Mouse (Mus musculus): ENCODE data around the gene Btg2. TPM values are rescaled to one million over a fixed set of nuclear protein-coding genes. Genes with fewer than 3 reads are reported as not detected.

Btg2 gene
- polyA plus RNA-seq, 1 experiment from 2014 or later, result 115 TPM

DNA sequence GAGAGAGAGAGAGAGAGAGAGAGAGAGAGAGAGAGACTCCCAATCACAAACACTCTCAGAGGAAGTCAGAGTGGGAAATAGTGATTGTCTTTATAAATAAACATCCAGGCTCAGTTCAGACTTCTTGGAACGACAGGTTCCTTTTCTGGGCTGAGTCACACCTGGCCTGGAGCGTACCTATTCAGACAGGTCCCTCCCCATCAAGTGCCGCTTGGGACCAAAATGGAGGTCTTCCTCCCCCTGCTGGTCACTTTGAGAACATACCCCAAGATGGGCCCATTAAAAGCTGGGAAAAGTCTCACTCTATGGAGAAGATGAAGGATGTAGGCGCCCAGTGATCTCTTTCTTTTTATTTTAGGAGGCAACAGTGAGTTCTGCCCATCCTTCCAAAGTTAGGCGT lies 27.8 kb upstream of the Btg2 start:
- ATAC-seq (ENCODE audit: borderline replicate concordance, extremely low read depth, low FRiP score, low TSS enrichment), result no peak; the same call in 1 of the 2 replicates
- WGBS, result 3% methylated on average over 5 of the region's 5 CpGs
- H3K9ac ChIP-seq, result no peak overlapping the region
- H3K27ac ChIP-seq, result 0 out of 2 replicates have a peak overlapping the region, but pooled peaks have one; percentile 25
- H3K36me3 ChIP-seq, result no peaks in the 10 kb centered on the region
- no peaks in the 10 kb centered on the region for H3K27me3 ChIP-seq
- no peaks in the 10 kb centered on the region for H3K9me3 ChIP-seq
- H3K4me3 ChIP-seq, result no peak overlapping the region
- peaks cover 12% of the 10 kb centered on the region for H3K4me1 ChIP-seq
- no peak overlapping the region for H3K4me2 ChIP-seq

DNA sequence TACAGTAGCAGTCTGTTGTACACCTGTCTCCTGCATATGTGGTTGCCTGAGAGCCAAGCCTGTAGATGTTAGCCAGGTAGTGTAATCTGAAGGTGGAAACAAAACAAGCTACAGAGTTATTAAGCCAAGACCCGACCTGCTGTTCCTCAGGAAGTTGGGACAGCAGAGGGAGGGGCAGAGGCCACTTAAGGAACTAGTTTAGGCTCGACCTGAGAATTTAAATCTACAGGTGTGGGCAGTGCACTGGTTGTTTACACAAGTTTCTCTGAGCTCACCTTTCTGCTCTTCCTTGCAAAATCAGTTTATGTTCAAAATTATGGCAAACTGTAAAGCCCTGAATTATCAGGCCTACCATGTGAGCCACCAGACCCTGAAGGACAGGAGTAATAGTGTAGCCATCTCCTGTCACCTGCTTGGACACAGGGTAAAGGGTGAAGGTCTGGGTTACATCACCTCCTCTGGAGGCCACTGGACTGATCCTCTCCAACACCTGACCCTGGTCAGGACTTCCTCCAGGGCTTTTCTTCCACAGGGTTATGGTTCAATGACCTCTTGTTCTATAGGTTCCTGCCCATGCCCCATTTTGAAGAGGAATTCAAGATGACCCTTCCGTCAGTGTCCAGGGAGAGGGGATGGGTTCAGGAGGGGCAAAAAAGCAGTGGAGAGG lies 27.0 kb upstream of the Btg2 start:
- no peak overlapping the region for H3K4me2 ChIP-seq
- ATAC-seq (ENCODE audit: borderline replicate concordance, extremely low read depth, low FRiP score, low TSS enrichment), result no peak

DNA sequence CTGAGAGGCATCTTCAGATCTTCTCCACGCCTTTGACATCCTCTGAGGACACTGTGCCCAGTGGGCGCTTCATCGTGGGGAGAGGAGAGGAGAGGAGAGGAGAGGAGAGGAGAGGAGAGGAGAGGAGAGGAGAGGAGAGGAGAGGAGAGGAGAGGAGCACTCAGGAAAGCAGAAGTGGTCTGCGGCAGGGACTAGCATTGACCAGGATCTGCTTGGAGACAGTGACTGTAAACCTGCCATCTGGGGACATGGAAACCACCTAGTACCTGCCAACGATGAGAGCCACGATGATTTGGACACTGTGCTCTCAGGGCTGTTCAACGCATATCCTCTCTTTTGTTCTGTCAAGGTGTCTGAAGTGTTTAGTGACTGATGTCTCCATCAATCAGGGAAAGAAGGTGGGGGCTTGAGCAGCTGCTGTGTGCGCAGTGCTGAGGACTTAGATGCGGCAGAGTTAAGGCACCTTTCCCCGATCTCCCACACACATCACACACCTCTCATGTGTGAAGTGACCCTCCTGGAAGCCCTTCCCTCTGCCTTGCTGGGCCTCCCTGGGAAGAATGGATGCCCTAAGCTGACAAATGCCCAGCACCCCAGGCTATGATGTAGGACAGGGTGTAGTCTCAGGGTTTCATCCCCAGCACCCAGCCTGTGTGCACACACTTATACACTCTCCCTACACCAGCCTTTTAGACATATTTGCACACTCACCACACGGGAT lies 26.3 kb upstream of the Btg2 start:
- WGBS, result 48% methylated on average over 11 of the region's 11 CpGs
- peak overlapping the region; percentile 22; the same call in 1 of the 2 replicates for H3K27ac ChIP-seq
- ATAC-seq (ENCODE audit: borderline replicate concordance, extremely low read depth, low FRiP score, low TSS enrichment), result no peak

More for the DNA sequence above, 27.0 kb upstream of the Btg2 start:
- Histone ChIP-seq H3K4me1 (peaks cover 12% of the 10 kb centered on the region), H3K27me3 (no peaks in the 10 kb centered on the region), H3K4me3 (no peak overlapping the region), H3K9ac (no peak overlapping the region), H3K9me3 (no peaks in the 10 kb centered on the region), H3K27ac (peak overlapping the region; percentile 25; the same call in 1 of the 2 replicates), H3K36me3 (no peaks in the 10 kb centered on the region)
- 42% methylated on average over 3 of the region's 3 CpGs for WGBS

DNA sequence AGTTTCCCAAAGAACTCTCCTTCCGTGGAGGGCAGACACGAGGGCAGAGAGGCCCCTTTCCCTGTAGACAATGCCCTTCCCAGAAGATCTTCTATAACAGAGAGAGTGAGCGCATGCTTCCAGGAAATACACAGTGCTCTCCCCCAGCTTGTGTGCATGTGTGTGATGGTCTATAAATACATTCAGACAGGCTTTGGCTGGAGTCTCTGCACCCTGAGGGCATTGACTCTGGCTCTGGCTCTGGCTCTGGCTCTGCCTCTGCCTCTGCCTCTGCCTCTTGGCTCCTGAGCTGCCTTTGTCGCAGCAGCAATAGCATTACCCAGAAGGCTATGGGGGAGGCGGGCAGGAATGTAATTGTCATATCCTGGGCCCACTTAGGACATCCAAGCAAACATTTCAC lies 24.9 kb upstream of the Btg2 start:
- Histone ChIP-seq H3K9me3 (no peaks in the 10 kb centered on the region), H3K9ac (no peak overlapping the region), H3K36me3 (no peaks in the 10 kb centered on the region), H3K27ac (no peak overlapping the region), H3K4me2 (no peak overlapping the region), H3K4me1 (peaks cover 25% of the 10 kb centered on the region), H3K27me3 (no peaks in the 10 kb centered on the region), H3K4me3 (no peak overlapping the region)
- 57% methylated on average over 5 of the region's 5 CpGs for WGBS
- ATAC-seq (ENCODE audit: borderline replicate concordance, extremely low read depth, low FRiP score, low TSS enrichment), result no peak

More for the DNA sequence above, 26.3 kb upstream of the Btg2 start:
- H3K36me3 ChIP-seq, result no peaks in the 10 kb centered on the region
- H3K9ac ChIP-seq, result no peak overlapping the region
- H3K4me3 ChIP-seq, result no peak overlapping the region
- H3K27me3 ChIP-seq, result no peaks in the 10 kb centered on the region
- H3K4me2 ChIP-seq, result no peak overlapping the region
- no peaks in the 10 kb centered on the region for H3K9me3 ChIP-seq
- H3K4me1 ChIP-seq, result peaks cover 15% of the 10 kb centered on the region

DNA sequence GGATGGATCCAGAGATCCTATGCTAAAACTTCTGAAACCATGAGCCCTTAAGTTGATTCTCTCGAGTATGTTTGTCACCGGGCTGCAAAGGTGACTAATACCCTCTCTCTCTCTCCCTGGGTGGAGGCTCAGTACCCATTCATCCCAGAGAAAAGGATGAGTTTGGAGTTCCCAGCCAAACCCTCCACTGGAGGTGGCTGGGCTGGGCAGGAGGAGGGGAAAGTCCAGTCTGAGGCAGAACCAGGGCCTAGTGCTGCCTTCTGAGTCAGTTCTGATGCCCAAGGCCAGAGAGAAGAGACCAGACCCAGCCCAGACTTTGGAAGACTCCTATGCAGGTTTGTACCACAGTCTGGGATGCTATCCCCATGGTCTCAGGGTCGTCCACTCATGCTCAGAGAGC lies 22.7 kb upstream of the Btg2 start:
- H3K9ac ChIP-seq, result no peak overlapping the region
- H3K27ac ChIP-seq, result no peak overlapping the region
- H3K9me3 ChIP-seq, result no peaks in the 10 kb centered on the region
- H3K4me1 ChIP-seq, result peaks cover 47% of the 10 kb centered on the region
- ATAC-seq (ENCODE audit: borderline replicate concordance, extremely low read depth, low FRiP score, low TSS enrichment), result no peak
- H3K27me3 ChIP-seq, result no peaks in the 10 kb centered on the region
- H3K36me3 ChIP-seq, result no peaks in the 10 kb centered on the region
- H3K4me3 ChIP-seq, result no peak overlapping the region
- 65% methylated on average over 3 of the region's 3 CpGs for WGBS
- no peak overlapping the region for H3K4me2 ChIP-seq

DNA sequence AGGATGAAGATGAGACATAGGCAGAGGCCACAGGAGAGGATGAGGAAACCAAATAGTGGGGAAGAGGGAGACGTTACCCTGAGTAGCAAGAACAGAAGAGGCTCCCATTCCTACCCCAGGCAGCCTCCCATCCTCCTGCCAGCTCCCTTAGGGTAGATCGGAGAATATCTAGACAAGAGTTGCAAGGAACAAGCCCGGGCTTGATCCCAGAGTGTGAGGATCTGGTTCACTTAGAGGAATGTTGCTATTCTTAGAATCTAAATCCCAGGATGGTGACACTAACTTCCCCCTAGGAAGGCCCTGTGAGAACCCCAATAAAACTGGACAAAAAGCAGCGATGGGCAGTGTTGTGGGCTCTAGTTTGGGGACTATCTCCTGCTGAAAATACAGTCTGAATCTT lies 22.0 kb upstream of the Btg2 start:
- no peaks in the 10 kb centered on the region for H3K27me3 ChIP-seq
- 77% methylated on average over 4 of the region's 4 CpGs for WGBS
- no peak overlapping the region for H3K4me3 ChIP-seq
- H3K4me1 ChIP-seq, result peaks cover 49% of the 10 kb centered on the region
- no peak overlapping the region for H3K27ac ChIP-seq
- H3K36me3 ChIP-seq, result no peaks in the 10 kb centered on the region
- no peak overlapping the region for H3K9ac ChIP-seq
- H3K9me3 ChIP-seq, result no peaks in the 10 kb centered on the region
- H3K4me2 ChIP-seq, result no peak overlapping the region
- ATAC-seq (ENCODE audit: borderline replicate concordance, extremely low read depth, low FRiP score, low TSS enrichment), result no peak

DNA sequence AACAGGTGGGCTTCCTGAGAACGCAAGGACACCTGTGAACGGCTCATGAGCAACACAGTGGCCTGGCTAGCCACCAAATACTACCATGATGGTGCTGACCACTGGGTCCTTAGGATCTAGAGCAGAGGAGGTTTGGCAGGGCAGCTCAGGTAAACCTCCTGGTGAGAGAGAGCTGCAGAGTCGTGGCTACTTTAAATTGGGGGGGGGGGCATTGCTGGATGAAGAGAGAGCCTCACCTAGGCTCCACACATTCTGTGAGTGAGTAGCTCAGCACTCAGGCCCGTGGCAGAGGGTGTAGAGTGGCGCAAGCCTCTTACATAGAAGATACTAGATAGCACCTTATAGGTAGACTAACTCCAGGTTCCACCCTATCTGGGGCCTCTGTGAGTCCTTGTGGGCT lies 21.5 kb upstream of the Btg2 start:
- H3K27me3 ChIP-seq, result no peaks in the 10 kb centered on the region
- H3K27ac ChIP-seq, result peak overlapping the region; percentile 96; the same call in 1 of the 2 replicates
- 71% methylated on average over 5 of the region's 5 CpGs for WGBS
- H3K4me3 ChIP-seq, result no peak overlapping the region
- no peaks in the 10 kb centered on the region for H3K36me3 ChIP-seq
- no peaks in the 10 kb centered on the region for H3K9me3 ChIP-seq
- H3K4me2 ChIP-seq, result no peak overlapping the region
- H3K9ac ChIP-seq, result no peak overlapping the region
- ATAC-seq (ENCODE audit: borderline replicate concordance, extremely low read depth, low FRiP score, low TSS enrichment), result no peak
- peaks cover 49% of the 10 kb centered on the region for H3K4me1 ChIP-seq

DNA sequence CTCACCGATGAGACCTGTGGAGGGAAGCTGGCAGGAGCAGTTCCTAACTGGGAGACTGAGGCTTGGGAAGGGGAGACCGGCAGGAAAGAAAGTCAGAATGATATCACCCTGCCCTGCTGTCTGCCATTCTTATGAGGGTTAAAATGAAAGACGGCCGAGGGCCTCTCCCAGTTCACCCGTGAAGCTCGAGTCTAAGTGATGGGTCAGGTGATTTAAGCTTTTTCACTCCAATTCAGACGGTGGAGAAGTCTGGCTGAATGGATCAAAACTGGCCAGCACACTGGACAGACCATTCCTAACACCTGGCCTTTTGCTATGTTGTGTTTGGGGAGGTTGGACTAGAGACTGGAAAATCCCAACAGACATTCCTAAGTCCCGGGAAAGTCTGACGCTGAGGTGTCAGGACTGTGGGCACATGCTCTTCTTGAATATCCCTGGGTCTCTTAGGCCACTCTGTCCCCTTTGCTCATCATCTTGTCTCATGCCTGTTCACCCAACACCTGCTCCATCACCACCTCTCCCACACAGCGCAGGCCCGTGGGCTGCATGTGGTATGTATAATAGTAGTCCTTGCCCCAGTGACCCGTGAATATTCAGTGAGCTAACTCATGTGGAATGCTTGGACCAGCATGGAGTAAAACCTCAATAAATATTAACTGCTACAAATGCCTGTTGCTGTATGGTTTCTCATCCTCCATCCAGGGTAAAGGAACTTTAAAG lies 20.8 kb upstream of the Btg2 start:
- H3K4me1 ChIP-seq, result peaks cover 54% of the 10 kb centered on the region

DNA sequence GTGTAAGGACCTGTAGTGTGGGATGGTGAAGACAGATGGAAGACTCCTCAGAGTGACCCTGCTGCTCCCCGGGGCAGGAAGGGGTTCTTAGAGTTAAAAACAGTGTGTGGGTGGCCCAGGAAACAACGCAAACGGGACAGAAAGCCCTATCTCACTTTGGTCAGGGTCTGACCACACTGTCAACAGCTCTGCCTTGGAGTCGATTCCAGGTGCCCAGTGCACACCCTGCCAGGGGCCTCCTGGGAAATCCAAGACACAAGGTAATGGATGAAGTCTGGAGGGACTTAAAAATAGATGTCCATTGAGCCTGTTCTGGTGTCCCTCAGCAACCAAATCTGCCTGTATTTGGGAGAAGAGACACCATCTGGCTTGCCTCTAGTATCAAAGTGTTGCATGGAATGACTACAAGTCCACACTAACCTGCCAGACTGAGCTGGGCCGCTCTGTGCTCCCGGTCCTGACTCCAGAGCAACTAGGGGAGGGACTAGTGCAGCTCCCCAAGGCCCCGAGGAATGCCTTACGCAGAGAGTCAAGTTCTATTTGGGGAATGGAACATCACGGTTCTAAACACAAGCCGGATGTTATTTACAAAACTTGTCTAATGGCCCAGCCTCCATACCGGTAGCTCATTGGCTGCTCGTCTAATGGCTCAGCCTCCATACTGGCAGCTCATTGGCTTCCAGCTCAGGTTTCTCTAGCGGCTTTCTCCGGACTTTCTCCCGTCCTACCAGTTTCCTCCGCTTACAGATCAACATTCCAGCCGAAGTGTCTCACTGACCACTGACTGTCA lies 20.0 kb upstream of the Btg2 start:
- Histone ChIP-seq H3K36me3 (no peaks in the 10 kb centered on the region), H3K4me2 (peak overlapping the region; percentile 52), H3K4me1 (peaks cover 60% of the 10 kb centered on the region), H3K4me3 (peak overlapping the region; percentile 33), H3K27ac (peak overlapping the region; percentile 96), H3K9ac (peak overlapping the region; percentile 35), H3K9me3 (no peaks in the 10 kb centered on the region), H3K27me3 (no peaks in the 10 kb centered on the region)
- WGBS, result under 1% methylated on average over 17 of the region's 17 CpGs
- ATAC-seq (ENCODE audit: borderline replicate concordance, extremely low read depth, low FRiP score, low TSS enrichment), result peak; percentile 86

More for the DNA sequence above, 20.8 kb upstream of the Btg2 start:
- Histone ChIP-seq H3K36me3 (no peaks in the 10 kb centered on the region), H3K4me3 (peak overlapping the region; percentile 33), H3K27me3 (no peaks in the 10 kb centered on the region), H3K9ac (peak overlapping the region; percentile 35), H3K27ac (peak overlapping the region; percentile 96), H3K4me2 (peak overlapping the region; percentile 52), H3K9me3 (no peaks in the 10 kb centered on the region)
- ATAC-seq (ENCODE audit: borderline replicate concordance, extremely low read depth, low FRiP score, low TSS enrichment), result no peak
- 12% methylated on average over 12 of the region's 12 CpGs for WGBS

DNA sequence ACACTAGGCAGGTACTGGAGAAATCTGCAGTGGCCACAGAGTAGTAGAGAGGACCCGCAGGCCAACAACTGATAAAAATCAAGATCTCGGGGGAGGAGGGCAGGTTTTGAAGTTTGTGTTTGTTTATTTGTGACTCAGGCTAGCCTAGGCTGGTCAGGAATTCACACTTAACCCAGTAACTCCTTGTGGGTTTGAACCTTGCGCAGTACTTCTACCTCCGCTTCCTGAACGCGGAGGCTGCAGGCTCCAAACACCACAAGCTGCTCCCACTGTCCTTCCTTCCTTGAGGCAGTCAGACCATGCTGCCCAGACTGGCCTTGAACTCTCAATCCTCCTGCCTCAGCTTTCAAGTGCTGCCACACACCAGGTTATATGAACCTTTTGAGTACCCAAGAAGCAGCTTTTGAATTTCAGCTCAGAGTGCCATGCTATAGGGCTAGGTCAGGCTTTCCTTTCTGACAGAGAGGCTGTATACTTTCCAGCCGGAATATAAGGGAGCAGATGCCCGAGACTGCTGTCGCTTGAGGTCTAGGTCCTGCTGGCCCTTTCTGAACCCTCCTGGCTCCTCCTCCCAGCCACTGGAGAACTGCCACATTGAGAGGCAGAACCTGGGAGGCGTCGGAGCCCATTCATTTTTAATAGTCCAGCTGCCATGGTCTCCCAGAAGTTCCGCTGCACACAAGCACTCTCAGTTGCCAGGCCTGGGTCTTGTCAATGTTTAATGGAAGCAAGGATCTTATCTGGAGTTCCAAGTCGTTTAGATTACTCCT lies 19.2 kb upstream of the Btg2 start:
- H3K4me2 ChIP-seq, result peak overlapping the region; percentile 52
- 36% methylated on average over 13 of the region's 13 CpGs for WGBS
- no peak for ATAC-seq (ENCODE audit: borderline replicate concordance, extremely low read depth, low FRiP score, low TSS enrichment)
- H3K27me3 ChIP-seq, result no peaks in the 10 kb centered on the region
- H3K4me3 ChIP-seq, result no peak overlapping the region
- no peaks in the 10 kb centered on the region for H3K9me3 ChIP-seq
- no peaks in the 10 kb centered on the region for H3K36me3 ChIP-seq
- H3K4me1 ChIP-seq, result peaks cover 68% of the 10 kb centered on the region
- peak overlapping the region; percentile 96 for H3K27ac ChIP-seq
- peak overlapping the region; percentile 26; the same call in 1 of the 2 replicates for H3K9ac ChIP-seq
